Mouse (Mus musculus): ENCODE data around the gene Icam2. TPM values are rescaled to one million over a fixed set of nuclear protein-coding genes. Genes with fewer than 3 reads are reported as not detected.
A peak's percentile ranks its signal among the peaks of the same experiment; 100 is the strongest.
"Not testable (repeated sequence)": the region's sequence is repeated elsewhere in the genome, so short reads cannot be mapped to it uniquely, and the experiment has no call there.

Icam2 gene
- polyA plus RNA-seq, 1 experiment: 12.9 TPM

DNA sequence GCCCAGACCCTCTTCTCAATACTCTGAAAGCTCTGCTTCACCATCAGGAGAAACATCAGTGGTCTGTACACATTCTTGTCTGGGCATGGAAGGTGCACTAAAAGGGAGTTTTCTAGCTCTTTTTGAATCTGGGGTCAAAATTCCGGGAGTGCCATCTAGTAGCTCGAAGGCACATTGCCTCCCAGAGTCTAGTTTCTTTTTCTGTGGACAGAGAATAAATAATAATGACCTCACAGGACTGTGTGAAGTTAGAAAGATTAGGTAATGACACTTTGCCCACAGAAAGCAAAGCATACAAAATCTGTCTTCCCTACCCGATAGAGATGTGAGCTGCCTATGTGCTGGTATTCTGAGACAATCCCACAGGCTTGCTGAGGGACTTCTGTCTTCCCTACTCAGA, 22.6 kb upstream of the Icam2 start:
- Histone ChIP-seq H3K27ac (replicated peaks; ENCODE audit: low read depth, low read length) (no peak overlapping the region), H3K4me3 (ENCODE audit: insufficient read depth, low read depth, low read length) (no peak overlapping the region), H3K4me1 (ENCODE audit: control insufficient read depth, insufficient read depth, insufficient read length, low read length) (no peaks in the 10 kb centered on the region)

DNA sequence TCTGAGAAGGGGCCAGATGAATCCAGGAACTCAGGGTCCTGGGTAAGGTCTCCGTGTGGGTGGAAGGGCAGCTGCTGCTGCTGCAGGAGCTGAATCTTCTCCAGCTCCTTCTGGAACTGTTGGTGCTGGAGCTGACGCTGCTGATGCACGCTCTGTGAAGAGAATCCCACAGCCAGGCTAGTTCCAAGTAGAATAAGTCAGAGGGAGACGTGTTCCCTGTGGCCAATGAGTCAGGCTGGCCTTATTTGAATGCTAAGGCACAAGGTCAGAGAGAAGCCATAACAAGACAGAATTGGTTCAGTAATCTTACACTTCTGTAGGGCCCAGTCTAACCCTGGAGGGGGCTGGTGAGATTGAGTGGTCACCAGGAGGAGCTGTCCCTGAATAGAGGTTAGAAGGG, 22.1 kb upstream of the Icam2 start:
- no peak overlapping the region for H3K27ac ChIP-seq (replicated peaks; ENCODE audit: low read depth, low read length)
- no peak overlapping the region for H3K4me3 ChIP-seq (ENCODE audit: insufficient read depth, low read depth, low read length)
- no peaks in the 10 kb centered on the region for H3K4me1 ChIP-seq (ENCODE audit: control insufficient read depth, insufficient read depth, insufficient read length, low read length)

- Histone ChIP-seq H3K4me3 (ENCODE audit: insufficient read depth, low read depth, low read length) (no peak overlapping the region), H3K27ac (replicated peaks; ENCODE audit: low read depth, low read length) (no peak overlapping the region), H3K4me1 (ENCODE audit: control insufficient read depth, insufficient read depth, insufficient read length, low read length) (no peaks in the 10 kb centered on the region)
Observed at GRCm38 (mm10) chr11:106398481-106398880, 10.6 kb upstream of the Icam2 start.

DNA sequence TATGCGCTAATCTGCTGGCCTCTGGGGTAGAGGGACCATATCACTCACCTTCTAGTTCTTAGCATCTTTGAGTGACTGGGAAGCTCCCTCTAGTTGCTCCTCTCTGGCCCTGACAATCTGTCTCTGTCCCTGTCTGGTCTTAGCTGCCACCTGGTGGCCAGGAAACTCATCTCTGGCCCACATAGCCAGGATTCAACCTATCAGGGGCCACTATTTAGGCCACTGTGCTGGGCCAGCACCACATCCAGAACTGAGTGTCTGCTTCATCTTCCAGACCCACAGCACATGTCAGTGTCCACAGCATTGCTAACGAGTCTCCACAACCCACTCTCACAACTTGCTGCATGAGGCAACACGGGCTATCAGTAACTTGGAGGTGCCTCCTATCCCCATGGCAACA, 9.8 kb upstream of the Icam2 start:
- no peaks in the 10 kb centered on the region for H3K4me1 ChIP-seq (ENCODE audit: control insufficient read depth, insufficient read depth, insufficient read length, low read length)
- no peak overlapping the region for H3K4me3 ChIP-seq (ENCODE audit: insufficient read depth, low read depth, low read length)
- no peak overlapping the region for H3K27ac ChIP-seq (replicated peaks; ENCODE audit: low read depth, low read length)

- not testable (repeated sequence) for H3K27ac ChIP-seq (replicated peaks; ENCODE audit: low read depth, low read length); H3K4me3 ChIP-seq (ENCODE audit: insufficient read depth, low read depth, low read length); H3K4me1 ChIP-seq (ENCODE audit: control insufficient read depth, insufficient read depth, insufficient read length, low read length)
Observed at GRCm38 (mm10) chr11:106394055-106394454, 6.2 kb upstream of the Icam2 start.

- no peak overlapping the region for H3K27ac ChIP-seq (replicated peaks; ENCODE audit: low read depth, low read length)
- H3K4me1 ChIP-seq (ENCODE audit: control insufficient read depth, insufficient read depth, insufficient read length, low read length): peaks cover 3% of the 10 kb centered on the region; the same call in 1 of the 2 replicates
- no peak overlapping the region for H3K4me3 ChIP-seq (ENCODE audit: insufficient read depth, low read depth, low read length)
Observed at GRCm38 (mm10) chr11:106393331-106393616, 5.4 kb upstream of the Icam2 start.

GRCm38 (mm10) chr11:106392597-106393330, 4.9 kb upstream of the Icam2 start:
- no peak overlapping the region for H3K27ac ChIP-seq (replicated peaks; ENCODE audit: low read depth, low read length)
- peaks cover 8% of the 10 kb centered on the region; the same call in 1 of the 2 replicates for H3K4me1 ChIP-seq (ENCODE audit: control insufficient read depth, insufficient read depth, insufficient read length, low read length)
- H3K4me3 ChIP-seq (ENCODE audit: insufficient read depth, low read depth, low read length): no peak overlapping the region

DNA sequence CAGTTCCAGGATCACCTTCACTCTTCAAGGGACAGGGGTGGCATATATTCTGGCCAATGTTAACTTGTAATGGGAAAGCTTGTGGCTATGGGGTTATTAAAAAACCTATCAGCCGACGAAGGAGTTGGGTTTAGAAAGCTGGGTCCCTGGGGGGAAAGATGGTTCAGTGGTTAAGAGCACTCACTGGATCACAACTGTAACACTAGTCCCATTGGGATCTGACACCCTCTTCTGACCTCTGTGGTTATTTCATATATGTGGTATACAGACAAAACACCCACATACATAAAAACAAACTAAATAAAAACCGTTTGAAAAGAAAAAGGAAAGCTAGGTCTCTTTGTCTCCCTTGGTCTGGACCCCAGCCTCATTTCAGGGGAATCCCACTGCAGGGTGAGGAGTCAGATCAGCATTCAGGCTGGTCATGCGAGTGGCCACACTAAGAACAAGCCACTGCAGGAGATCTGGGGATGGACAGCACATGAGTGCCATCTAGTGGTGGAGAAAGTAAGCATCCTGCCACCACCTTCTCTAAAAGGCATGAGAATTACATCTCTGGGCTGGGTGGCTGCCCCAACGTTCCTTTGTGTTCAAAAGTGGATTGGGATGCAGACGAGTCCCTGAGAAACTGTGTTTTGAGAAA, 3.8 kb upstream of the Icam2 start:
- H3K27ac ChIP-seq (replicated peaks; ENCODE audit: low read depth, low read length): peak overlapping the region; percentile 60
- H3K4me3 ChIP-seq (ENCODE audit: insufficient read depth, low read depth, low read length): no peak overlapping the region
- peaks cover 12% of the 10 kb centered on the region; the same call in 1 of the 2 replicates for H3K4me1 ChIP-seq (ENCODE audit: control insufficient read depth, insufficient read depth, insufficient read length, low read length)

GRCm38 (mm10) chr11:106390757-106391156, 2.9 kb upstream of the Icam2 start:
- Histone ChIP-seq H3K4me1 (ENCODE audit: control insufficient read depth, insufficient read depth, insufficient read length, low read length) (peaks cover 12% of the 10 kb centered on the region; the same call in 1 of the 2 replicates), H3K4me3 (ENCODE audit: insufficient read depth, low read depth, low read length) (no peak overlapping the region), H3K27ac (replicated peaks; ENCODE audit: low read depth, low read length) (peak overlapping the region; percentile 60)

GRCm38 (mm10) chr11:106389611-106390010, 1.7 kb upstream of the Icam2 start:
- Histone ChIP-seq H3K27ac (replicated peaks; ENCODE audit: low read depth, low read length) (peak overlapping the region; percentile 15; the same call in 1 of the 2 replicates), H3K4me3 (ENCODE audit: insufficient read depth, low read depth, low read length) (no peak overlapping the region), H3K4me1 (ENCODE audit: control insufficient read depth, insufficient read depth, insufficient read length, low read length) (peaks cover 12% of the 10 kb centered on the region; the same call in 1 of the 2 replicates)

GRCm38 (mm10) chr11:106387020-106387419, 855 bp downstream of the Icam2 start:
- H3K27ac ChIP-seq (replicated peaks; ENCODE audit: low read depth, low read length): no peak overlapping the region
- peaks cover 21% of the 10 kb centered on the region for H3K4me1 ChIP-seq (ENCODE audit: control insufficient read depth, insufficient read depth, insufficient read length, low read length)
- H3K4me3 ChIP-seq (ENCODE audit: insufficient read depth, low read depth, low read length): no peak overlapping the region

DNA sequence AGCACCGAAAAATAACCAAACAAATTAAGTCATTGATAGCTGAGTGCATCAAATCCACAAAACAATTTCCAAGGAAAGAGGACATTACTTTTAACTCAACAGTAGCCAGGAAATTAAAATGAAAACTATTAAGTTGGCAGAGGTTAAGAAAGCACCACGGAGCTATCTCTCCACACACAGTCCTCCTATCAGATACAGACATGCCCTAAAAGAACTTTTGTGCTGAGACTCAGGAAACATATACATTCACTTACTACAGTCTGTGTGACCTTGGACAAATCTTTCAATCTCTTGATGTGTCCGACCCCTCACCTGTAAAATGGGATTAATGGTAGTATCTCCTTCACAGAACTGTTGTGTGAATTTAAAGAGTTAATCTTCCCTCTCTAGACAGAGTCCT, 1.5 kb downstream of the Icam2 start:
- H3K4me3 ChIP-seq (ENCODE audit: insufficient read depth, low read depth, low read length): no peak overlapping the region

GRCm38 (mm10) chr11:106383051-106383790, 4.7 kb downstream of the Icam2 start:
- Histone ChIP-seq H3K27ac (replicated peaks; ENCODE audit: low read depth, low read length) (peak overlapping the region; percentile 80), H3K4me3 (ENCODE audit: insufficient read depth, low read depth, low read length) (no peak overlapping the region)

More for the DNA sequence above, 1.5 kb downstream of the Icam2 start:
- H3K4me1 ChIP-seq (ENCODE audit: control insufficient read depth, insufficient read depth, insufficient read length, low read length): peaks cover 21% of the 10 kb centered on the region
- H3K27ac ChIP-seq (replicated peaks; ENCODE audit: low read depth, low read length): no peak overlapping the region

DNA sequence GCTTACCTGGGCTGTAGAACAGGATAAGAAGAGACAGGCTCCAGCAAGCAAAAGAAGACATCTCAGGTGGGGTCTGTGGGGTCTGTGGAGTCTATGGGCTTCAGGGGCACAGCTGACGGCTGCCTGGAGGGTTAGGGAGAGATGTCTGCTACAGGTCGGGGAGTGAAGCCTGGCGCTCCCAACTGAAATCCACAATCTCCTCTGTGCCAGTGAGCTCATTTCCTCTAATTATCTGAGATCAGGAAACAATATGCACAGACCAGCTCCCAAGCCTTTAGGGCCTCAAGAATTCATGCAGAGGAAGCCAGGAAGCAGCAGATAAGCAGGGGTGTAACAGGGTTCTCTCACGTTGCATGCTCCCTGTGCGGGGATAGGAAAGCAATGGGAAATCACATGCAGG, 5.5 kb downstream of the Icam2 start:
- Histone ChIP-seq H3K4me3 (ENCODE audit: insufficient read depth, low read depth, low read length) (peak overlapping the region; percentile 77), H3K27ac (replicated peaks; ENCODE audit: low read depth, low read length) (peak overlapping the region; percentile 98), H3K4me1 (ENCODE audit: control insufficient read depth, insufficient read depth, insufficient read length, low read length) (peaks cover 10% of the 10 kb centered on the region)

More at GRCm38 (mm10) chr11:106383051-106383790, 4.7 kb downstream of the Icam2 start:
- H3K4me1 ChIP-seq (ENCODE audit: control insufficient read depth, insufficient read depth, insufficient read length, low read length): peaks cover 17% of the 10 kb centered on the region

DNA sequence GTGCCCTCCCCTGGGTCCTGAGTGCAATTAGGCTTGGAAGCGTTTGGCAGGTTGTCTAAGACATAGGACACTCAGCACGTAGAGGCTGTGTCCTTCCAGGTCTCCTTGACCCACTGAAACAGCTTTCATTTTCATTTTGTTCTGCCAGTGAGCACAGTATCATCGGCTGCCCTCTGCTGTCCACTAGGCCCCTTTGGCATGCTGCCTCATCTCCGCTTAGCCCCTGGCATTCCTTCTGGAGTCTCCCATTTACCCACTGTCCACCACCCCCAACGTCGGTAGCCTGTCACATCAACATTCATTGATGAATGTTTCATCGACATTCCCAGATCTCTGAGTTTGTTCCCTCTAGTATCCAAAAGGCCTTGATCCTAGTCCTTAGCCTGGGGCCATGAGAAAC, 6.0 kb downstream of the Icam2 start:
- peaks cover 9% of the 10 kb centered on the region for H3K4me1 ChIP-seq (ENCODE audit: control insufficient read depth, insufficient read depth, insufficient read length, low read length)
- peak overlapping the region; percentile 77 for H3K4me3 ChIP-seq (ENCODE audit: insufficient read depth, low read depth, low read length)
- peak overlapping the region; percentile 98 for H3K27ac ChIP-seq (replicated peaks; ENCODE audit: low read depth, low read length)

Data from brown adipose tissue, adult 24 weeks (tissue).